Mouse (Mus musculus): ENCODE data around the gene Tspear.
"Not testable (repeated sequence)": the region's sequence is repeated elsewhere in the genome, so short reads cannot be mapped to it uniquely, and the experiment has no call there.

Gene Tspear

GRCm38 (mm10) chr10:77685895-77686664 lies at the start of gene Tspear:
TSS of gene Tspear (plus strand) at chr10:77686569.
- no peak for DNase-seq (ENCODE audit: low spot score in 2 of 2)

GRCm38 (mm10) chr10:77638956-77639355 lies 47.4 kb upstream of the Tspear start:
- no peak for DNase-seq (ENCODE audit: low spot score in 2 of 2)

GRCm38 (mm10) chr10:77643160-77643559 lies 43.2 kb upstream of the Tspear start:
- DNase-seq (ENCODE audit: low spot score in 2 of 2), result no peak

- DNase-seq (ENCODE audit: low spot score in 2 of 2), result no peak
Measured at GRCm38 (mm10) chr10:77645571-77645970, 40.8 kb upstream of the Tspear start.

- DNase-seq (ENCODE audit: low spot score in 2 of 2), result no peak
Measured at GRCm38 (mm10) chr10:77647461-77647860, 38.9 kb upstream of the Tspear start.

GRCm38 (mm10) chr10:77647901-77648300 lies 38.5 kb upstream of the Tspear start:
- DNase-seq (ENCODE audit: low spot score in 2 of 2), result no peak

- DNase-seq (ENCODE audit: low spot score in 2 of 2), result no peak
Measured at GRCm38 (mm10) chr10:77652046-77652445, 34.3 kb upstream of the Tspear start.

- DNase-seq (ENCODE audit: low spot score in 2 of 2), result no peak
Measured at GRCm38 (mm10) chr10:77658286-77658994, 27.9 kb upstream of the Tspear start.

GRCm38 (mm10) chr10:77663949-77664665 lies 22.3 kb upstream of the Tspear start:
- DNase-seq (ENCODE audit: low spot score in 2 of 2), result no peak

GRCm38 (mm10) chr10:77666342-77666741 lies 20.0 kb upstream of the Tspear start:
- DNase-seq (ENCODE audit: low spot score in 2 of 2), result no peak

GRCm38 (mm10) chr10:77667402-77667801 lies 19.0 kb upstream of the Tspear start:
- no peak for DNase-seq (ENCODE audit: low spot score in 2 of 2)

GRCm38 (mm10) chr10:77670710-77671109 lies 15.7 kb upstream of the Tspear start:
- DNase-seq (ENCODE audit: low spot score in 2 of 2), result no peak

- DNase-seq (ENCODE audit: low spot score in 2 of 2), result no peak
Measured at GRCm38 (mm10) chr10:77671519-77671918, 14.8 kb upstream of the Tspear start.

GRCm38 (mm10) chr10:77673765-77674164 lies 12.6 kb upstream of the Tspear start:
- DNase-seq (ENCODE audit: low spot score in 2 of 2), result no peak

GRCm38 (mm10) chr10:77677562-77677961 lies 8.8 kb upstream of the Tspear start:
- DNase-seq (ENCODE audit: low spot score in 2 of 2), result no peak

GRCm38 (mm10) chr10:77682994-77683393 lies 3.4 kb upstream of the Tspear start:
- DNase-seq (ENCODE audit: low spot score in 2 of 2), result no peak

GRCm38 (mm10) chr10:77684181-77684580 lies 2.2 kb upstream of the Tspear start:
- DNase-seq (ENCODE audit: low spot score in 2 of 2), result no peak

GRCm38 (mm10) chr10:77687021-77687420 lies 652 bp downstream of the Tspear start:
- DNase-seq (ENCODE audit: low spot score in 2 of 2), result no peak

GRCm38 (mm10) chr10:77690356-77690807 lies 4.0 kb downstream of the Tspear start, which contains the start of gene Gm19402:
TSS of gene Gm19402 (minus strand) at chr10:77690757.
- not testable (repeated sequence) for DNase-seq (ENCODE audit: low spot score in 2 of 2)

GRCm38 (mm10) chr10:77697133-77697532 lies 10.8 kb downstream of the Tspear start, which contains the start of gene Gm9508:
TSS of gene Gm9508 (minus strand) at chr10:77697233.
- DNase-seq (ENCODE audit: low spot score in 2 of 2), result no peak

GRCm38 (mm10) chr10:77706326-77706725 lies 20.0 kb downstream of the Tspear start, which contains the start of gene Gm10272:
TSS of gene Gm10272 (plus strand) at chr10:77706626.
- no peak for DNase-seq (ENCODE audit: low spot score in 2 of 2)

- no peak for DNase-seq (ENCODE audit: low spot score in 2 of 2)
Measured at GRCm38 (mm10) chr10:77709831-77710230, 23.5 kb downstream of the Tspear start.
